Mouse (Mus musculus) monocyte, adult 59 days (primary cell): ENCODE data around the gene Arhgef7. TPM values are rescaled to one million over a fixed set of nuclear protein-coding genes. Genes with fewer than 3 reads are reported as not detected.

ENCODE experiments used
- total RNA-seq, 2 experiments: library from RNA; stranded (reverse); gene quantifications; one replicate each; pipeline ENCODE4 v1.2.4; 2023

Arhgef7 gene
- total RNA-seq: 10 to 100 TPM; 48.0 to 51.1 TPM

DNA sequence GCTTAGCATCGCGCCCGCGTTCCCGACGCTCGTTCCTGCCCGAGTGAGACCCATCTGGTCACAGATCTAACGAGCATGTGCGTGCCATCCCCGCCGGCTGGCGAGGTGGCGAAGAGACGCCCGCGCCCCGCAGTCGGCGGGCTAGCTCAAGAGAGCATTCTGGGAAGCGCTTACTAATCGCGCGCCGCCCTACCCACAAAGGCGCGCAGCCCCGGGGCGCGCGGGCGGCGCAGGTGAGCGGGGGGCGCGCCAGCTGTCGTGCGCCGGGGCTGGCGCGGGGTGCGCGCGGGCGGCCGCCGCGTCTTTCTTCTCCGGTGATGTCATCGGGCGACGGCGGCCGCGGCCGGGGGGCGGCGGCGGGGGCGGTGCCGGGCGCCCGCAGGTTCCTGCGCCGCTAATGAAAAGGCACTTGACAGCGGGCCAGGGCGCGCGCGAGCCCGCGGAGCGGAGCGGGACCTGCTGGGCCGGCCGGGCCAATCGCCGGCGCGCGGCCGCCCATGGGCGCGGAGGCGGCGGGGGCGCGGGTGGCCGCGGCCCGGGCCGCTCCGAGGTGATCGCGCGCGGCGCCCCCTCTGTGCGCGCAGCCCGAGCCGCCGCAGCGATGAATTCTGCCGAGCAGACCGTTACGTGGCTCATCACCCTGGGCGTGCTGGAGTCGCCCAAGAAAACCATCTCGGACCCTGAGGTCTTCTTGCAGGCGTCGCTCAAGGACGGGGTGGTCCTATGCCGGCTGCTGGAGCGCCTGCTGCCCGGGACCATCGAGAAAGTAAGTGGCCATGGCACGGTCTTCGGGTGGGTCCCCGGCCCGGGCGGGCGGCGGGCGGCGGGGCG lies at the start of gene Arhgef7:
Arhgef7 (plus strand) TSS at position 71 of the 831 bp plus-strand sequence.

DNA sequence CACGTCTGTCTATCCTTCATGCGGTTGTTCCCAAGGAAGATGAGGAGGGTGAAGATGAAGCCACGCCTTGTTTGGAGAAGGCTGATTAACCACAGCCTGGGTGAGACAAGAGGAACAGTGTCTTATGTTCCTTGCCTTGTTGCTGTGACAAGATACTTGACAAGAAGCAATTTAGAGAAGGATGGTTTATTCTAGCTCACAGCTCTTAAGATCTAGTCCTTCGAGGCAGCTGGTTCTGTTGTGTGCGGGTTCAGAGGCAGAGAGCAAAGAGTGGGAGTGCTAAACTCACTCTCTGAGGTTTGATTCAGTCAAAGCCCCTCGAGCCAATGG lies 26.5 kb upstream of the Arhgef7 start, which contains the start of gene 1700016D06Rik:
1700016D06Rik (minus strand) TSS at position 31 of the 330 bp plus-strand sequence.

DNA sequence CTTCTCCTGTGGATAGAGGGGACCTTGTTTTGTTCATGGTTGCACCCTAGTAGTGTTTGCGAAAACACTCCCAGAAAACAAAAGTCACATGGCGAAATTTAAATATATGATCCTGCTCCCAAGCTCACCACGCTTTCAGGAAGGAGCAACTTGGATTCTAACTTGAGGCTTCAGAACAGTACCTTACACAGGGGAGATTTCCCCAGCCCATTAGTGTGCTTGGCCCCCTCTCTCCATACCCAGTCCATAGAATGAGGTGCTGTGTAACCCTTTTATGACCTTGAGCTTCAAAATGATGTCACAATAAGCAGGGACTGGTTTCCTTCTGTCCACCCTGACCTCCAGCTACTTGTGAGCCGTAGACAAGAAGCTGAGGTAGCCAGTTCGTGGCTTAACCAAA lies 112.7 kb downstream of the Arhgef7 start, which contains the start of gene Tex29:
Tex29 (plus strand) TSS at position 301 of the 400 bp plus-strand sequence.

Other genes with a start within 250 kb of the Arhgef7 start
- 100 to 1,000 TPM in 1 of 2 experiments, 10 to 100 TPM in 1; 59.5 to 103 TPM for gene Rab20, start 249.0 kb upstream of the Arhgef7 start, total RNA-seq
- gene Naxd, start 230.2 kb upstream of the Arhgef7 start, total RNA-seq: 10 to 100 TPM; 36.4 to 39.5 TPM
- 10 to 100 TPM; 26.2 to 31.3 TPM for gene Cars2, start 176.9 kb upstream of the Arhgef7 start, total RNA-seq
- gene Ing1, start 172.2 kb upstream of the Arhgef7 start, total RNA-seq: 10 to 100 TPM; 37.8 to 41.0 TPM
- gene Ankrd10, start 92.0 kb upstream of the Arhgef7 start, total RNA-seq: 10 to 100 TPM; 37.8 to 50.1 TPM
- not detected for gene 1700016D06Rik, start 26.7 kb upstream of the Arhgef7 start, total RNA-seq
- gene Tex29, start 112.8 kb downstream of the Arhgef7 start, total RNA-seq: not detected